Mouse (Mus musculus) stomach, postnatal 0 days (tissue): ENCODE data around the gene Smarcad1.

Experiments used
- CTCF ChIP-seq: IDR thresholded peaks from 2 replicates; pipeline ENCODE4 v1.5.1; 2016; ENCODE audit warnings: antibody characterized with exemption, low read depth, mild to moderate bottlenecking, moderate library complexity
- EP300 ChIP-seq: optimal IDR thresholded peaks from 2 replicates; pipeline ENCODE3; 2016; ENCODE audit warnings: antibody characterized with exemption

DNA sequence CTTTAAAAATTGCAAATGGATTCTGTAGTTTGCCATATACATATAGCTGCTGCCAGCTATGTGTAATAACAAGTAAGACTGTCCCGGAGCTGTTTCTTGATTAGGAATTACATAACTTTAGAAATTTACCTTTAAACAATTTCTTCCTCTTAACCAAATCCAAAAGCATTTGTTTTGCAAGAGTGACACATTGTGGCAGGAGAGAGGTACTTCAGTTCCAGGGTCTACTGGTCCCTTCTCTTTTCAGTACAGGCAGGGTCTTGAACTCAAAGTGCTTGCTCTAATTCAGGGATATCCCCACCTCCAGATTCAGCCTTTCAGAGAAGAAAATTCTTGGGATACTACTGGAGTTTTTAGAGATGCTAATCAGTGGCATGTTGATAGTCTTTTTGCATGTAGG, 36.8 kb downstream of the Smarcad1 start:
- TF ChIP-seq CTCF (peak; percentile 66), EP300 (no peak)
